10 mouse cellular contexts compared by ENCODE assay signal in genomic region chr11:114627036-114627435, GRCm38 (mm10). TPM values are rescaled to one million over a fixed set of nuclear protein-coding genes. Genes with fewer than 3 reads are reported as not detected.
DNase-seq lines count a peak whose midpoint lies in the region.
"Had no signal": no experiment of that assay in that cellular context is flagged by ENCODE, and none has a peak within 500 bp of the region (broad histone marks: within the 10 kb centered on the region; RNA-seq: fewer than 3 reads in every experiment).

No protein-coding gene starts in this region.

- DNase-seq in adrenal gland, adult 2 months, result peak; percentile 69
- DNase-seq in adrenal gland, postnatal 25 days, result no peak
- peak; percentile 31 for DNase-seq in adrenal gland, postnatal 14 days
- DNase-seq in adrenal gland, postnatal 10 days, result no peak
- DNase-seq in ovary, postnatal 36 days (ENCODE audit: low spot score), result peak; percentile 16
- DNase-seq in ovary, postnatal 10 days (ENCODE audit: low spot score), result no peak
- DNase-seq in kidney, postnatal 4 days, result no peak
- DNase-seq: cerebellum, adult 11-12 months; cerebellum, adult 9-10 months; forebrain, postnatal 0 days had no signal

RNA-seq across cellular contexts. Expression of gene Rpl38, which starts 41.3 kb away (rescaled TPM):
- total RNA-seq in adrenal gland, adult 2 months (2021), result 1,000 to 10,000 TPM; 1,183 to 1,186 TPM
- 64.3 and 68.3 TPM in 2 replicates for polyA plus RNA-seq in adrenal gland, adult 2 months (2012; rRNA removed)
- 1,060 and 1,162 TPM in 2 replicates for total RNA-seq in adrenal gland, postnatal 25 days (2021)
- 1,048 and 1,188 TPM in 2 replicates for total RNA-seq in adrenal gland, postnatal 14 days (2021)
- total RNA-seq in adrenal gland, postnatal 10 days (2021), result 1,000 to 10,000 TPM; 1,144 to 1,253 TPM

RNA-seq across cellular contexts. Expression of gene Ttyh2, which starts 48.2 kb away (rescaled TPM):
- 100 to 1,000 TPM in 1 of 2 experiments, 10 to 100 TPM in 1; 70.3 to 115 TPM for total RNA-seq in adrenal gland, adult 2 months (2021)
- 135 and 182 TPM in 2 replicates for polyA plus RNA-seq in adrenal gland, adult 2 months (2012; rRNA removed)
- total RNA-seq in adrenal gland, postnatal 25 days (2021), result 120 and 145 TPM in 2 replicates
- total RNA-seq in adrenal gland, postnatal 14 days (2021), result 61.7 and 64.7 TPM in 2 replicates
- total RNA-seq in adrenal gland, postnatal 10 days (2021), result 10 to 100 TPM; 61.1 to 63.0 TPM

Comparison
In these comparisons a context has a peak if more than half of its experiments do, and no peak if none do; other contexts are left out.
1. DNase-seq: peak in adrenal gland, adult 2 months (single experiment), adrenal gland, postnatal 14 days (single experiment) and ovary, postnatal 36 days (single experiment); none in adrenal gland, postnatal 25 days (single experiment), adrenal gland, postnatal 10 days (single experiment), ovary, postnatal 10 days (single experiment) and kidney, postnatal 4 days (0 of 2).